In the genomic region with DNA sequence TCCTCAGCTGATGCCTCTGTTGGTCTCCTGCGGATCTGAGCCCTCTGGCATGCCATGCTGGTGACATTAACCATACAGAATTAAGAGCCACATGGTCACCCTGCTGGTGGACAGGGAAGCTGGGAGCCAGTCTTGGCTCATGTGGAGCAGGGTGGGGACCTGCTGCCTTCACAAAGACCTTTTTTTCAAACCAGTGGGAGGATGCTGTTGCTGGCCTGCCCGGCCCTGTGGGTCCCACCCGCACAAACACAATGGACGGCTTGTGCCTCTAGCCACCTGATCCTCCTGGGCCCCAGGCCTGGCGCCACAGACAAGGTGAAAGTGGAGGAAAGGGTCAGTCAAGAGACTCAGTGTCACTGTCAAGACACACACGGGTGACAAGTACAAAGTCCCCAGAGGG, we compare ENCODE assay signal across 23 mouse cellular contexts.
A peak's percentile ranks its signal among the peaks of the same experiment; 100 is the strongest.
DNase-seq lines count a peak whose midpoint lies in the region; ATAC-seq and TF ChIP-seq lines count a peak whose summit lies in the region.
"Had no signal": no experiment of that assay in that cellular context is flagged by ENCODE, and none has a peak within 500 bp of the region (broad histone marks: within the 10 kb centered on the region; RNA-seq: fewer than 3 reads in every experiment).

No protein-coding gene starts in this region.

- 76% methylated on average over 6 of the region's 6 CpGs for WGBS in heart, postnatal 0 days

- no peak overlapping the region for H3K4me3 ChIP-seq in heart, postnatal 0 days (ENCODE audit: low read depth, low read length)
- no peak overlapping the region for H3K4me3 ChIP-seq in brown adipose tissue, adult 24 weeks (ENCODE audit: insufficient read depth, low read depth, low read length)
- H3K4me3 ChIP-seq: embryonic facial prominence, embryonic 12.5 days; hindbrain, embryonic 15.5 days; intestine, embryonic 15.5 days; left cerebral cortex, adult 2 months; midbrain, embryonic 15.5 days; neural tube, embryonic 12.5 days had no signal

- TF ChIP-seq EP300 in heart, postnatal 0 days (IDR thresholded peaks at IDR 0.05; ENCODE audit: low read depth), result no peak

- H3K4me1 ChIP-seq in heart, postnatal 0 days (ENCODE audit: control insufficient read depth, insufficient read depth), result peaks cover 8% of the 10 kb centered on the region
- peaks cover 10% of the 10 kb centered on the region; the same call in 1 of the 2 replicates for H3K4me1 ChIP-seq in brown adipose tissue, adult 24 weeks (ENCODE audit: control insufficient read depth, insufficient read depth, insufficient read length, low read length)

- H3K36me3 ChIP-seq in heart, postnatal 0 days (replicated peaks; ENCODE audit: control insufficient read depth, insufficient read depth, low read length), result no peaks in the 10 kb centered on the region
- H3K36me3 ChIP-seq: embryonic facial prominence, embryonic 12.5 days; hindbrain, embryonic 15.5 days; intestine, embryonic 15.5 days; midbrain, embryonic 15.5 days; neural tube, embryonic 12.5 days had no signal

- intact Hi-C loops in heart, postnatal 10 days (cut with DNase I), result no loop called here

- TF ChIP-seq CTCF in heart, postnatal 0 days (IDR thresholded peaks at IDR 0.05; ENCODE audit: low read depth), result no peak

- no peak for DNase-seq in heart, postnatal 0 days (ENCODE audit: low spot score)
- DNase-seq in heart, postnatal 10 days, result no peak
- peak; percentile 22 for DNase-seq in lung, postnatal 36 days
- no peak for DNase-seq in lung, postnatal 25 days (ENCODE audit: low spot score)
- DNase-seq in embryo, embryonic 10 days (ENCODE audit: low spot score), result no peak
- no peak for DNase-seq in gastrocnemius, postnatal 4 days (ENCODE audit: low spot score in 2 of 2)
- DNase-seq: adrenal gland, adult 2 months; cerebellum, adult 11-12 months; cerebellum, postnatal 10 days; kidney, adult 8-10 months; kidney, postnatal 10 days; left cerebral cortex, postnatal 4 days; liver, postnatal 0 days; retina, postnatal 1 day; thymus, postnatal 25 days had no signal

- H3K27ac ChIP-seq in heart, postnatal 0 days (ENCODE audit: low read depth), result no peak overlapping the region
- H3K27ac ChIP-seq in brown adipose tissue, adult 24 weeks (replicated peaks; ENCODE audit: low read depth, low read length), result peak overlapping the region; percentile 46
- H3K27ac ChIP-seq: embryonic facial prominence, embryonic 12.5 days; hindbrain, embryonic 15.5 days; intestine, embryonic 15.5 days; left cerebral cortex, adult 2 months; macrophage; midbrain, embryonic 15.5 days; neural tube, embryonic 12.5 days had no signal

- ATAC-seq in heart, postnatal 0 days (ENCODE audit: insufficient read depth, low read depth), result peak; percentile 24; the same call in 1 of the 2 replicates
- ATAC-seq: intestine, embryonic 15.5 days; liver, postnatal 0 days; midbrain, embryonic 15.5 days had no signal

- H3K9me3 ChIP-seq in heart, postnatal 0 days (replicated peaks; ENCODE audit: control insufficient read depth, low read length), result no peaks in the 10 kb centered on the region
- H3K9me3 ChIP-seq: embryonic facial prominence, embryonic 12.5 days; hindbrain, embryonic 15.5 days; intestine, embryonic 15.5 days; midbrain, embryonic 15.5 days; neural tube, embryonic 12.5 days had no signal

- H3K9ac ChIP-seq in heart, postnatal 0 days (replicated peaks; ENCODE audit: low read depth, low read length), result no peak overlapping the region
- H3K9ac ChIP-seq: embryonic facial prominence, embryonic 12.5 days; hindbrain, embryonic 15.5 days; intestine, embryonic 15.5 days; liver, postnatal 0 days; midbrain, embryonic 15.5 days; neural tube, embryonic 12.5 days had no signal

- H3K27me3 ChIP-seq in heart, postnatal 0 days (ENCODE audit: control insufficient read depth, insufficient read depth, low read length), result no peaks in the 10 kb centered on the region
- H3K27me3 ChIP-seq: embryonic facial prominence, embryonic 12.5 days; hindbrain, embryonic 15.5 days; intestine, embryonic 15.5 days; midbrain, embryonic 15.5 days; neural tube, embryonic 12.5 days had no signal

- H3K4me2 ChIP-seq in heart, postnatal 0 days (ENCODE audit: low read depth, low read length), result no peak overlapping the region
- H3K4me2 ChIP-seq: embryonic facial prominence, embryonic 12.5 days; hindbrain, embryonic 15.5 days; intestine, embryonic 15.5 days; midbrain, embryonic 15.5 days; neural tube, embryonic 12.5 days had no signal
